Mouse (Mus musculus) cerebellum, postnatal 10 days (tissue): ENCODE data around the gene Prkce.
A peak's percentile ranks its signal among the peaks of the same experiment; 100 is the strongest.

Experiments
- DNase-seq, 2 experiments: peaks; one replicate each; pipeline ENCODE4 v3.0.0; 2021; ENCODE audit warnings: mixed read lengths in 2 of 2

Prkce gene

DNA sequence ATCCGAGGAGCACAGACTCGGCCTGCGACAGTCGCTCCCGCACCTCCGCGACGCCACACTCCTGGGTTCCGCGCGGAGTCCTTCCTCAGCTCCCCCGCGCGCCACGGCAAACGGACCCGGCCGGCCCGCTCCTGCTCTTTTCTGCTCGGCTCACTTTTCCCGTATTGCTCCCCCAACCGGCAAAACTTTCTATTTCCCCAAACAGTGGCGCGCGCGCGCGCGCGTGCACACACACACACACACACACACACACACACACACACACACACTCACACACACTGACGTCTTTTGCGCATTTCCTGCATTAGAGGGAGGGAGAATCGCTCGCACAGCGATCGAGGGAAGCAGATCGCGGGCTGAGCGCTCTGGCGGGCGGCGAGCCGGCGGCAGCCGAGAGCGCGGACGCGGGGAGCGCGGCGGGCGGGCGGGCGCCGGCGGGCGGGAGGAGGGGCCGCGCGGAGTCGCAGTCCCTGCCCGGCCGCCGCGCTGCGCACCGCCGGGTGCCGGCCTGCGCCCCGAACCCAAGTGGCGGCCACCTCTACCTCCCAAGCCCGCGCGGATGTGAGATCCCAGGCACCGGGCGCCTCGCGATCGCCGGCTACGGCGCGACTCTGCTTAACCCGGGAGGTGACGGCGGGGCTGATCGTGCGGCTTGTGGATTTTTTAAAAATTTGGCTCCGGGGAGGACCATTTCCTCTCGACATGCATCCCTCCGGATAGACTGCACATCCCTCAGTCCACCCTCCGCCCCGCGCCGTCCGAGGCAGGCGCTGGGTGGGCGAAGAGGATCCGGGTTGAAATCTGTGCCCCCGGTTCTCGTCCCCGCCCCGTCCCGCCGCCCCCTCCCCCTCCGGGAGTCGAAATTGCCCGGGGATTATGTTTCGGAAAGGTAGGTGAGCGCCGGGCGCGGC, at the start of gene Prkce:
TSS of gene Prkce (plus strand) at position 466 of the 911 bp plus-strand sequence.
- DNase-seq = peak; percentile 90 to 93

DNA sequence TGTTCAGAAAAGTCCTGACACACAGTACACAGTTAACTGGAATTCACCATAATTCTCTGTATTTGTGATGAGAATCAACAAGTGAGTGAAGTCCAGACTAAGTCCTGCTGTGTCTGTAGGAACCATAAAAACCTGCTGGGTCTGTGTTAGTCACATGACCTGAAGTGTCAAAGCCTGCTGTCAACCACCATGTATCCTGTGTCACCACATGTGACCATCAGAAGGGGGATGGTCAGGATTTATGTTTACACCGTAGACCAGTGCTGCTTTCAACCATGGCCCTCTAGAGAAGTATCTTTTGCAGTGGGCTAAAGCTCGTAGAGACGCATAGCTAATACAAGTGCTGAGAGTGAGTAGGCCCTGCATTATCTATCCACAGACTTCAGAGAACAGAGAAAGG, 44.4 kb upstream of the Prkce start:
- DNase-seq = no peak

DNA sequence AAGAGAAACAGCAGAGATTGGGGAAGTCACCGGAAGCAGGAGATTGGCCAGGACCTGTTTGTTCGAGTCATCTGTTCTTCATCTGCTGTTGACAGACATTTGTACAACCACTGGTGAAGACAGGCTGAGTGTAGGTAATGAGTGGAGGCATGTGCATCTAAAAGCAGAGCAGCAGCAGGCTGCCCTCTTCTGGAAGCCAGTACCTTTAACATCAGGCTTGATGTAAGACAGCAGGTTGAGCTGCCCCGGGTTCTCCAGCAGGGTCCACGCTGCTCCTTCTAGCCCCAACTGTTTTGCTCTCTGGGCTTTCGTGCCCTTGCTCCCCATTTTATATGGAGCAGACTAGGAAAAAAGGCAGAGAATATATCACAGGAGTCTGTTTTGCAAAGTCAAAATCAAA, 41.7 kb upstream of the Prkce start:
- DNase-seq = no peak

DNA sequence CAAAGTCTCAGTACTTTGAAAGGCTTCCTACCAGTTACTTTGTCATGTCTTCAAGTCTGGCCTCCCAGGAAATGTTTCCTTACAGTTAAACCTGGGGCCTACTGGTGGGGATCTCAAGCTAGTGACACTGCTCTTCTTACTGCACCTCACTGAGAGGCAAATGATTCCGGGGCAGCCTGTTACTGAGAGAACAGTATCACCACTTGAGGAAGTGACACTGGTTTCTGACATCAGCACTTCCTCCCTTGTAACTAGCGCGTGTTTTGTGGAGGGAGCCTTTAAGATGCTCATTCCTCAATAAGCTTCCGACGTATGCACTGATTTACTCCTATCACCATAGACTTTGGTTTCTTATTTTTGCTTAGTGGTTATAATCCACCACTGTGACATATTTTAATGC, 39.4 kb upstream of the Prkce start:
- DNase-seq = no peak

DNA sequence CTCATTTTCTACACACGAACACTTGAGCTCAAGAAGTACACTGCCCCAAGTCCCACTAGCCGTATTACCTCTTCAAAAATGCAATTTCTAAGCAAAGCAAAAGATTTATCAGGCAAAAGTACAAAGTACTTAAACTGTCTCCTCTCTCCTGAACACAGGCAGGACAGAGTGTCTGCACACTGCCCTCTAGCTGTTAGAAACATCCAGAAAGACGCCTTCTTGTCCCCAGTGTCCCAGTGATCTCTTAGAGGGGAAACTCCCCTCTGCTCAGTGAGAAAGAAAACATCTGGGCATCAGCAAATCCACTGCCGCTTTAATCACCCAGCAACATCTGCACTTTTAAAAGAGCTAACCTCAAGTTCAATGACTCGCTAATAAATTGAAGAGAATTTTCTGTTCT, 35.1 kb upstream of the Prkce start:
- DNase-seq = no peak

DNA sequence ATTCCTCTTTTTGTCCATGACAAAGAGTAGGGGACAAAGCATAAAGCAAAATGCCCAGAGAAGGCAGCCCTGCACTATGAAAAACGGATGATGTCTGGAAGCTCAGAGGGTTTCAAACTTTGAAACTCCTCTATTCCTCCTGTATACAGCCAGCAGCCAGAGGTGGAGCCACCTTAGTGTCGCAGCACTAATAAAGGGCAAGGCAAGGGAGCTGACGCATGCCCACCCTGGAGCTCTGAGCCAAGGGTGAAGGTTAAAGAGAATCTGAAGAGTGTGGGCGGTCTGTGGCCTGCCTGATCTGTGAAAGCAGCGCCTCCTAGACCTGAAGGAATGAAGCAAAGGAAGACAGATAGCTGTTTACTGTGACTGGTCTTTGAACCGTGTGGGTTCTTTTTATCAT, 33.1 kb upstream of the Prkce start:
- no peak for DNase-seq

DNA sequence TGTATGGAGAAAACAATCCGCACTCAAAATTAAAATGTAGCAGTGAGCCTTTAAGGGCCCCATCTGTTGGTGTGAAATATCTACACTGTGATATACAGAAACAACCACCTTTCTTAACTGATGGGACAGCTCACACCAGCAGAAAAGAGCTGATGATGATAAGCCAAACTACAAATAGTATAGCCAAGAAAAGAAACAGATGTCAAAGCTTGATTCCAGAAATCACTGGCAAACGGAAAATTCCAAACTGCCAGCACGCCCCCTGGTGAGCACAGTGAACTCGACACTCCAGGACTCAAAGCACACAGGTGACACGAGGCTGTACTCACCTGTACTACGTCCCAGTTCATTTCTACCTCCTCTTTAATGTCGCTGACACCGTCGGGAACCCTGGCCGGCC, 31.8 kb upstream of the Prkce start:
- no peak for DNase-seq

DNA sequence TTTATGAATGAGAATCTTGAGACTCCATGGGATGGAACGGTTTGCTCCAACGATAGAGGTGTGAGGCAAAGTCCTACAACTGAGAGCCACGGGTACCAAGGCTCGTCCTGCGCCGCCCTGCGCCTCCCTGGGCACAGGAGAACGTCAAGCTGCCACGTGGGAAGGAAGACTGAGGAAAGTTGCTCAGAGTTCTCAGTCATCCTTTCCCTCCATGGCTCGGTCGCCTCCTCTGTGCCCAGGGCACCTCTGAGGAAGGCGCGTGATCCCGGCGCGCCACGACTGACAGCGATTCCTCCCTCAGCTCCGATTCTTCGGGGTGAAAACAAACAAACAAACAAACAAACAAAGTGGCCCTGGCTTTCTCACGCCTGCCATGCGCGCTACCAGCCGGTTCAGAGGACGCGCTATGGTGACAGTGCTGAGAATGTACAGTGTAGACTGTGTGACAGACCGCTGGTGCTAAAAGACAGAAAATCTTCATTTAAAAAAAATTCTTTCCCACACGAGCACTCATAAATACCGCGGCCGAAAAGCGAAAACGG, 23.0 kb upstream of the Prkce start:
- peak in 1 of 2 experiments; percentile 36 for DNase-seq

DNA sequence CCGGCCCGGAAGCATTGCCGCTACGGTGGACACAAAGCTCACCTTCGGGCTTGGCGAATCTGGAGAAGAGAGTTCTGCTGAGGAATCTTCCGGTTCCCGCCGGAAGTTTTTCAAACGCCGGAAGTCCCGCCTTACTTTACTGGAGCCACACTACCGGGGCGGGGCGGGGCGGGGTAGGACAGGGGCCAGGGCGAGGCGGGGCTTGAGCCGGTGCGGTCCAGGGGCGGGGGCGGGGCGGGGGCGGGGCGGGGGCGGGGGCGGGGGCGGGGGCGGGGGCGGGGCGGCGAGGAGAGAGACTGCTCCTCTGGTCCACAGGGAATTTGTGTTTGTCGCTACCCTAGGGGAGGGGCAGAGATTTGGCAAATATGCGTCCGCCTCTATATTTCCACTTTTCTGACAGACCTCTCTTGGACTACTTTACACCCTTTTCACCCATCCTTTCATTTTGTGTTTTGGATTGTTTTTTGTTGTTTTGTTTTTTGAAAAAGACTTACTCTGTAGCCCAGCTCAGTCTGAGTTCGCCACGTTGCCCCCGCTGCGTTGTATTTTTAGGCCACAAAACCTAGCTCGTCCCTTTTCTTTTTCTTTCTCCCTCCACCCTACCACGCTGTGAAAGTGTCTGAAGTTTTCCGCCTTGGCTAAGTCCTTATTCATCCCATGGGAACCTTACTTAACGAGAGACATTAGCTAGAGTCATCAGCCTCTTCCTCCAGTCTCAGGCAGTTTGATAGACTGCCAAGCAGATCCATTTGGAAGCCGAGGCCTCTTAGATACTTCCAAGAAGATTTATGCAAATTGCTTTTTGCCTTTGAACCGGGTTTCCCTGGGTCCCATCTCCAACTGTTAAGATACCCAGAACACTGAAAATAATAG, 22.3 kb upstream of the Prkce start, which contains the start of gene Srbd1:
TSS of gene Srbd1 (minus strand) at position 97 of the 873 bp plus-strand sequence.
- DNase-seq = peak; percentile 96 to 97

DNA sequence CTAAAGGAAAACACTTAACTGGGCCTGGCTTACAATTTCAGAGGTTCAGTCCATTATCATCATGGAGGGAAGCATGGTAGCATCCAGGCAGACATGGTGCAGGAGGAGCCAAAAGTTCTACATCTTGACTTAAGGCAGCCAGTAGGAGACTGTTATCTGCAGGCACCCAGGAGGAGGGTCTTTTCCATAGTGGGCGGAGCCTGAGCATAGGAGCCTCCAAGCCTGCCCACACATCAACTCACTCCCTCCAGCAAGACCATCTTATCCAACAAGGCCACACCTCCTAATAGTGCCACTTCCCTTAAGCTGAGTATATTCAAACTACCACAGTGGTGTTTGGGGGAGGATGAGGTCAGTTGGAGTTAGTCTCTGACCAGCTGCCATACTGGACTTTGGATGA, 17.9 kb upstream of the Prkce start:
- DNase-seq = no peak

DNA sequence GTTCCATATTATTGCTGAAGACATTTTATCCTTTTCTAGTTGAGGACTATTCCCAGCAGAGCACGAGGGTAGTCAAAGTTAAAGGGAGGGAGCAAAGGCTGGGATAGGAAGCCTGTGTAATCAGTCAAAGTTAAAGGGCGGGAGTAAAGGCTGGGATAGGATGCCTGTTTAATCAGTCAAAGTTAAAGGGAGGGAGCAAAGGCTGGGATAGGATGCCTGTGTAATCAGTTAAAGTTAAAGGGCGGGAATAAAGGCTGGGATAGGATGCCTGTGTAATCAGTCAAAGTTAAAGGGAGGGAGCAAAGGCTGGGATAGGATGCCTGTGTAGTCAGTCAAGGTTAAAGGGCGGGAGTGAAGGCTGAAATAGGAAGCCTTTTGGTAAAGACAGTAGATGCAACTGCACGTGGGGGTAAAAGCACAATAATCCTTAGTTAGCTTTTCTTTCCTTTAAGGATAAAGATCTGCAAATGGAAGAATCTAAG, 16.7 kb upstream of the Prkce start:
- peak; percentile 76 to 83 for DNase-seq

DNA sequence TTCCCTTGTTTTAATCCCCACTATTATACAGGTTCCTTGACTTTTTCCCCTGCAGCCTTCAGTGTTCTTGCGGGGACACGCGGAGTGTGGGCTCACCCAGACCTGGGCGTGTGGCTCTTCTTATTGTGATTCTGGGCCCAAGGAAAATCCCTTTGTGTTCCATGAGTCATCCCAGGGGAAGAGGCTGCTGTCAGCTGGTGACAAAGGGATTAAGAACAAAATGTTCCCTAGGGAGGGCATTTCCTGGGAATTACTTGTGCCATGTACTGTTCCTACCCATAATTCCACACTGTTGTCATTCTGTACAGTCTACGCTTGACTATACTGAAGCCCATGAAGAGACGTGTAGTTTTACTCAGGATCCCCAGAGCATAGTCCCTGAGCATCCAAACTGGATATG, 10.6 kb upstream of the Prkce start:
- no peak for DNase-seq

DNA sequence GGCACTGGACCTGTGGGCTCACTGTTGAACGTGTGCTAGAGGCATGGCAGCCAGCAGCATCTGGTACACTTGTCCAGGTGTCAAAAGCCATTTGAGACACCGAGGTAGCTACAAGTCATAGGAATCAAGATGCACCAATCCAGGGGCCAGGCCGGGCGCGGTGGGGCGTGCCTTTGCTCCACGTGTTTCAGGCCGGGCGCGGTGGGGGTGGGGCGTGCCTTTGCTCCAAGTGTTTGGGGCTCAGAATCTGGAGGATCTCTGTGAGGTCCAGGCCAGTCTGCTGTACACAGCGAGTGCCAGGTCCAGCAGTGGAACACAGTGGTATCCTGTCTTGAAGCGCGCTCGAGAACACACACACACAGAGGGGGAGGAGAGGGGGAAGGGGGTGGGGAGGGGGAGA, 4.9 kb upstream of the Prkce start:
- DNase-seq = peak; percentile 49 to 55

DNA sequence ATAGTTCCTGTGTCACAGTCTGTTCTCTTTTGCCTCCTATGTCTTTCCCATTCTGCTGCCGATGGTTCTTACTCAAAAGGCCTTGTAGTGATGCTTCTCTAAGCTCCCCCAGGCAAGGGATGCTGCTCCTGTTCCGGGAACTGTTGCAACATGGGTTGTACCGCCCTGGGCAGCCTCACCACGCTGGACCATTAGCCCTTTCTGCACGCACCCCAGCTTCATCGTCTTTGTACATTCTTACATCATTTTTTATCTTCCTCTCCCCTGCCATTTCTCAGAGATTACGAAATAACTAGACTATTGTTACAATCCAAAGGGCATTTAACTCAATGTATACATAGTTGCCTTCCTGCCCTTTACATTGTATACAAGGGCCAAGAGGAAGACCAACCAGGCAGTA, 3.2 kb upstream of the Prkce start:
- no peak for DNase-seq

DNA sequence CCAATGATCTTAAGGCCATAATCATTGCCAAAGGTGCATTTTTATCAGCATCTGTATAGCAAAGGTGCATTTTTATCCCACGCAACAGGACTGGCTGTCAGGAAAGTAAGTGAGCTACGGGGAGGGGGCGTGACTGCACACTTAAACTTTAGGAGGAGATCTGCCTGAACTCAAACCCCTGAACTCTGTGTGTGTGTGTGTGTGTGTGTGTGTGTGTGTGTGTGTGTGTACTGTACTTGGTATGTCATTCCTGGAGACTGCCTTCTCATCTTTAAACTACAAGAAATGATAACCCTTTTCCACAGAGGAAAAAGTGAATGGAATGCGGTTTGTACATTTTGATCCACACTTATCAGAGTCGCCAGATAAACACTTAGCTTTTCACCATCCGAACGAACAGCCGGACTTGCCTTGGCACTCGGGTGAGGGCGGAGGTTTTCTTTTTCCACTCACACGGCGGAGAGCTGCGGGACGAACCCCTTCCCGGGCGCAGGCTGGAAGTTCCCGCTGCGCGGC, 1.5 kb upstream of the Prkce start:
- DNase-seq = no peak

DNA sequence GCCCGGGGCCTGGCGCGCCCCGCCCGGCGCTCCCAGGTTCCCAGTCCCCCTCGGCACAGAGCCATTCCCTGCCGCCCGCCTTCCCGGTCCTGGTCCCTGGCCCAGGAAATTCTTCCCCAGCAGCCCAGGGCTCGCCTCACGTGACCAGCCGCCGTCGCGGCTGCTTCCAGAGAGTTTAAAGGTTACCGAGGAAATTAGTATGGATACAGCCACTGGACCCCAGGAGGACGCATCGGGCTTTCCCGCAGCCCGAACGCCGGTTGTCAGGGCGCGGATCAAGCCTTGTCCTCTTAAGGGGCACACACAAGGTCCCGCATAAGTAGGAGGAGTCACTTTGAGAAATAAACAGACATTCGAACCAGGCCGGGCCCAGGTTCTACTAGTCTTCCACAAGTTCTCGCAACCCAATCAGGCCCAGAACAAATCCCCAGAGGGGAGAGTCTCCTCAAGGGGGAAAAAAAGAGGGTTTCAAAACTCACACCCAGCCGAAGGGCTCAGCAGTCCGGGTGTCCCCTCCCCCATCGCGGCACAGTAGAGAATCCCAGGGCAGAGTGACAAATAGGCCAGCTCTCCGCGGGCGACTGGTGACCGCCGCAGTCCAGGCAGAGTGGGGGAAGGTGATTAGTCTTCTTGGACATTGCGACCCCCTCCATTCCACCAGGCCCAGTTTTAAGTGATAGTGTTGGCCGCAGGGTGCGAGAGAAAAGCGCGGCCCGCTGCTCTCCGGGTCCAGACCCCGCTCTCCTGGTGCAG, 842 bp upstream of the Prkce start:
- DNase-seq = peak; percentile 84 to 90

DNA sequence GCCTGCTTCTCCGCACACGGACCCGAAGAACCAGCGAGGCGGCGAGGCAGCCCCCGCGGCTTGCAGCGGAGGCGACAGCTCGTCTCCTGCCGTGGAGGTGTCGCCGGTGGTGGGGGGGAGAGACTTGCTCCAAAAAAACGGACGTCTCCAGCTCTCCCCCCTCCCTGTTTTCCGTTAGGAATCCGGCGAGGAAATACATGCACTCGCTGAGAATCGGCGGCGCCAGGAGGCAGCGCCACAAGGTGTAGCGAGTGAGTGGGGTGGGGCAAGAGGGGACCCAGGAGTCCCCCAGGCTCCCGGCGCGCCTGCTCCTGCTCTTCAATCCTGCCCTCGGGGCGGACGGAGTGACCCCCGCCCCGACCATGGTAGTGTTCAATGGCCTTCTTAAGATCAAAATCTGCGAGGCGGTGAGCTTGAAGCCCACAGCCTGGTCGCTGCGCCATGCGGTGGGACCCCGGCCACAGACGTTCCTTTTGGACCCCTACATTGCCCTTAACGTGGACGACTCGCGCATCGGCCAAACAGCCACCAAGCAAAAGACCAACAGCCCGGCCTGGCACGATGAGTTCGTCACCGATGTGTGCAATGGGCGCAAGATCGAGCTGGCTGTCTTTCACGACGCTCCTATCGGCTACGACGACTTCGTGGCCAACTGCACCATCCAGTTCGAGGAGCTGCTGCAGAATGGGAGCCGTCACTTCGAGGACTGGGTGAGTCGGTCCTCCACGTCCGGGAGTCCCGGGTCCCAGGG, 821 bp downstream of the Prkce start:
- DNase-seq = peak; percentile 73

DNA sequence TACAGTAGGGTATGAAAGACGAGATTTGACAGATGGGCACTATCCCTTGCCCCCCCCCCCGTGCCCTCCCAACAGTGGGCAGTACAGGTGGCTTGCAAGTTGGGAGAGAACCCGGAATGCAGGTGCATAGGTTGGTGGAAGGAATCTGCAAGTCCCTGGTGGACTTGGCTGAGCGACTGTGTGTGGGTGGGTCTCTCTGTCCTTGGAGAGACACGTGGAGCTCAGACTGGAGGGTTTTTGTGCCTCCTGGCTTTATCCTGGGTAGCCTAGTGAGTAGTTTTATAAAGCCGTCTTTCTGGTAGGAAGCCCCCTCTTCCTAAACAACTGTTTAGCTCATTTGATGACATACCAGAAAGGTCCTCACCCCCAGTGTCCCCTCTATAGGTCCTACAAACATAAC, 1.5 kb downstream of the Prkce start:
- DNase-seq = peak in 1 of 2 experiments; percentile 37

DNA sequence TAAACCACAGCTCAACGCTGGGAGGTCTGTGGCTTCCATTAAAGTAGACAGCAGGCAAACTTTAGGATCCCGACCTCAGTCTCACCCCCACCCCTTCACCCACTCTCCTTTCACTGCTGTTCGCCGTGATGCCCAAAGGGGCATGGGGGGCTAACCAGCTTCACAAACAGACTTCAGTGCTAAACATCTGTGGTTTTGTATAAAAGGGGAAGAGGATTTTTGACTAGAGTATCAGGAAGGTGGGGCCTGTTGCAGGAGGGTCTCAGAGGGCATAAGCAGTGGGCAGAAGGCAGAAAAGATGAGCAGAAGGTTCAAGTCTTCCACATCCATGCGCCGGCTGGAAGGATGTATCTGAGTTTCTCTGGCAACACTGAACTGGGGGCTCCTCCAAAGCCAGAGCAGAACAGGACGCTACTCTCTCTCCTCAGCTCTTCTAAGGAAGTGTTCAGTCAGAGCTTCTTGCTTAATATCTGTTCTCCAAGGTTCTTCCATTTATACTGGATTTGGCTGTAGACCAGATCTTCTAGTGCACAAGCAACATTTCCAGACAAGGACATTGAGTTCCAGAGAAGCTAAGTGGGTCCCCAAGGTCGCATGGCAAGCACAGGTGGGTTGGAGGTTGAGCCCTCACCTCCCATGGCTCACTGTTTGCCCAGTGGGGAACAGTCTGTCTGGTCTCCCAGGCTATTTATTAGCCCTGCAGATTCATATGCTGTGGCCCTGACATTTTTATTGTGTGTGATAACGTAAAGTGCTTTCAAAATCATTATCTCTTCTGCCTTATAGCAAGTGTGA, 2.8 kb downstream of the Prkce start:
- peak; percentile 37 to 43 for DNase-seq

DNA sequence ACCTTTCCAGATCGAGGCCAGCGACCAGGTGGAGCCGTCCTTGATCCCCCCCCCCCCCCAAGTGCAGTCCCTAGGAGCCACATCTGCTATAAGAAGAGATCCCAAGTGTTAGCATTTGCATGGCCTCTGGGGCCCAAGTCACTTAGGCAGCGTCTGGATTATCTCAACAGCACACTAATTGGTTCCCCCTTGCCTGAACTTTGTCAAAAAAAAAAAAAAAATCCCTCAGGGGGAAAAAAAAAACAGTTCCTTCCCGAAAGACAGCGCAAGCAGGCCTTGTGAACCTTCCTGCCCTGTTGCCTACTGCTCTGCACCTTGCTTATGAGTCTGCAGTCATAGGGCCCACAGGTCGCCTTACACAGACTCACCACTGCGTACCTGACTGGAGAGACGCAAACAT, 7.9 kb downstream of the Prkce start:
- no peak for DNase-seq

DNA sequence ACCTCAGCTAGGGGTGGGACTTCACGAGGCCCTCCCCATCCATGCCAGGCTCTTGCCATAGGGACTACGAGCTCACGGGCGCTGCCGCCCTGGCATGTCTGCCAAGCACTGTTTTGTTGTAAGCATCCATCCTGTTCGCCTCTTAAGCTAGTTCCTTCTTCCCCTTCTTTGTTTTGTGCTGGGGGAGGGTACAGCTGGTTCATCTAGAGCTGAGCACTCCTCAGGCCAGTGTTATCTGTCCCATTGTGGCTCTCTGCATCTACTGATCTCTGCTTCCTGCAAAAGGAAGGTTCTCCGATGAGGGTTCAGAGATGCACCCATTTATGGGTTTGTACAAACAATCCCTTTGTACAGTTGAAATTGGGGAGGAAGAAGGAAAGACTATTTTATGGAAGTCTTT, 9.1 kb downstream of the Prkce start:
- DNase-seq = no peak
